Mouse (Mus musculus): ENCODE results near the gene Dnajc14. TPM values are rescaled to one million over a fixed set of nuclear protein-coding genes. Genes with fewer than 3 reads are reported as not detected.
A peak's percentile ranks its signal among the peaks of the same experiment; 100 is the strongest.

The Dnajc14 gene
- polyA plus RNA-seq, 1 experiment from 2014 or later, result 31.0 TPM

DNA sequence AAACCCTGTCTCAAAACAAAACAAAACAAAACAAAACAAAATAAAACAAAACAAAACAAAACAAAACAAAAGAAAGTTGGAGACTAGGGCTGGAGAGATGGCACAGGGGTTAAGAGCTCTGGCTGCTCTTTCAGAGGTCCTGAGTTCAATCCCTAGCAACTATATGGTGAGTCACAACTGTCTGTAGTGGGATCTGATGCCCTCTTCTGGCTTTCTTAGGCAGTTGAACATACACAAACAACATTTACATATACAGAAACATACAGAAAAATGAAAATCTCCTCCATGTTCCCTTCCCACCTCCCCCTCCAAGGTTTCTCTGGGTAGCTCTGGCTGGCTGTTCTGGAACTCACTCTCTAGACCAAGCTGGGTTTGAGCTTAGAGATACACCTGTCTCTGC lies 11.8 kb upstream of the Dnajc14 start:
- peaks cover 3 to 4% of the 10 kb centered on the region in 2 experiments; a peak in 3 of 4 replicates for H3K4me1 ChIP-seq (ENCODE audit: control insufficient read depth in 2 of 2, insufficient read depth in 2 of 2, low read length in 2 of 2)
- no peak for ATAC-seq (ENCODE audit: insufficient number of reproducible peaks, insufficient read depth, low FRiP score, low read depth)
- no peak overlapping the region for H3K4me2 ChIP-seq (ENCODE audit: low read length)
- H3K9ac ChIP-seq (ENCODE audit: low read length), result no peak overlapping the region
- H3K4me3 ChIP-seq (ENCODE audit: control insufficient read depth in 1 of 2, insufficient read depth in 1 of 2, low read depth in 1 of 2, low read length in 2 of 2), result no peak overlapping the region
- H3K36me3 ChIP-seq (ENCODE audit: control insufficient read depth, insufficient read depth, low read length), result no peaks in the 10 kb centered on the region
- H3K9me3 ChIP-seq (ENCODE audit: control insufficient read depth, low read length), result no peaks in the 10 kb centered on the region
- no peaks in the 10 kb centered on the region for H3K27me3 ChIP-seq (ENCODE audit: control insufficient read depth, insufficient read depth, low read length)
- H3K27ac ChIP-seq (replicated peaks in 1 of 2; ENCODE audit: control insufficient read depth in 1 of 2, insufficient read depth in 1 of 2, low read depth in 2 of 2, low read length in 2 of 2), result no peak overlapping the region

GRCm38 (mm10) chr10:128793258-128793657 lies 10.6 kb upstream of the Dnajc14 start:
- Histone ChIP-seq H3K27ac (replicated peaks in 1 of 2; ENCODE audit: control insufficient read depth in 1 of 2, insufficient read depth in 1 of 2, low read depth in 2 of 2, low read length in 2 of 2) (no peak overlapping the region), H3K4me3 (ENCODE audit: control insufficient read depth in 1 of 2, insufficient read depth in 1 of 2, low read depth in 1 of 2, low read length in 2 of 2) (no peak overlapping the region), H3K27me3 (ENCODE audit: control insufficient read depth, insufficient read depth, low read length) (no peaks in the 10 kb centered on the region), H3K4me2 (ENCODE audit: low read length) (no peak overlapping the region), H3K9ac (ENCODE audit: low read length) (no peak overlapping the region), H3K36me3 (ENCODE audit: control insufficient read depth, insufficient read depth, low read length) (peaks cover 3% of the 10 kb centered on the region; the same call in 1 of the 2 replicates), H3K9me3 (ENCODE audit: control insufficient read depth, low read length) (no peaks in the 10 kb centered on the region), H3K4me1 (ENCODE audit: control insufficient read depth in 2 of 2, insufficient read depth in 2 of 2, low read length in 2 of 2) (peaks cover 3 to 4% of the 10 kb centered on the region in 2 experiments; a peak in 3 of 4 replicates)
- WGBS, result 91% methylated on average over 1 of the region's 1 CpGs
- ATAC-seq (ENCODE audit: insufficient number of reproducible peaks, insufficient read depth, low FRiP score, low read depth), result no peak

DNA sequence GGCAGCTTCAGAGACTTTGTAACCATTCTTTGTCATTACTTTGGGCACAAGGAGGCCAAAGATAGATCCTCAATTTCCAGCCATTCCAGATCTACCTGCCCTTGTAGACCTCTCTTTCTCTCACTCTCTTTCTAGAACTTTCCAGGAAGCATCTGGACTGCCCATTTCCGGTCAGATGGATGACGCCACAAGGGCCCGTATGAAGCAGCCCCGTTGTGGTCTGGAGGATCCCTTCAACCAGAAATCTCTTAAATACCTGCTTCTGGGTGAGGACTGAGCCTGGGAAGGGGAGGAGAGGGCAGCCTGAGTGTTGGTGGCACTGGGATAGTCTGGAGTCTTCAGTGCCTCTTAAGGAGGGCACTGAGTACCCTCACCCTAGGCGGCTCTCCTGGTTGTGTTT lies 9.5 kb upstream of the Dnajc14 start:
- Histone ChIP-seq H3K36me3 (ENCODE audit: control insufficient read depth, insufficient read depth, low read length) (peaks cover 4% of the 10 kb centered on the region; the same call in 1 of the 2 replicates), H3K4me3 (ENCODE audit: control insufficient read depth in 1 of 2, insufficient read depth in 1 of 2, low read depth in 1 of 2, low read length in 2 of 2) (no peak overlapping the region), H3K9me3 (ENCODE audit: control insufficient read depth, low read length) (no peaks in the 10 kb centered on the region), H3K9ac (ENCODE audit: low read length) (no peak overlapping the region), H3K4me2 (ENCODE audit: low read length) (no peak overlapping the region), H3K27ac (replicated peaks in 1 of 2; ENCODE audit: control insufficient read depth in 1 of 2, insufficient read depth in 1 of 2, low read depth in 2 of 2, low read length in 2 of 2) (no peak overlapping the region), H3K27me3 (ENCODE audit: control insufficient read depth, insufficient read depth, low read length) (no peaks in the 10 kb centered on the region), H3K4me1 (ENCODE audit: control insufficient read depth in 2 of 2, insufficient read depth in 2 of 2, low read length in 2 of 2) (peaks cover 3 to 4% of the 10 kb centered on the region in 2 experiments; a peak in 3 of 4 replicates)
- WGBS, result 79% methylated on average over 5 of the region's 5 CpGs
- no peak for ATAC-seq (ENCODE audit: insufficient number of reproducible peaks, insufficient read depth, low FRiP score, low read depth)

DNA sequence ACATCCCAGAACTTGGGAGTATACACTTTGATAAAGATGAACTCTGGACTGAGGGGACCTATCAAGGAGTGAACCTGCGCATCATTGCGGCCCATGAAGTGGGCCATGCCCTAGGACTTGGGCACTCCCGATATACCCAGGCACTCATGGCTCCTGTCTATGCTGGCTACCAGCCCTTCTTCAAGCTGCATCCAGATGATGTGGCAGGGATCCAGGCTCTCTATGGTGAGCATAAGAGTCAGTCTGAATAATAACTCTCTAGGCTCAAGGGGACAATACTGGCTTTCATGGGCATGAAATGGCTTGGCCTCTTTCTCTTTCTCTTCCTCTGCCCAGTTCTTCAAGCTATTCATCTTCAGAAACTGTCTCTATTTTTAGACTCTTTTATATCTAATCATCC lies 8.3 kb upstream of the Dnajc14 start:
- Histone ChIP-seq H3K9ac (ENCODE audit: low read length) (no peak overlapping the region), H3K4me3 (ENCODE audit: control insufficient read depth in 1 of 2, insufficient read depth in 1 of 2, low read depth in 1 of 2, low read length in 2 of 2) (no peak overlapping the region), H3K36me3 (ENCODE audit: control insufficient read depth, insufficient read depth, low read length) (peaks cover 13% of the 10 kb centered on the region), H3K27me3 (ENCODE audit: control insufficient read depth, insufficient read depth, low read length) (no peaks in the 10 kb centered on the region), H3K27ac (replicated peaks in 1 of 2; ENCODE audit: control insufficient read depth in 1 of 2, insufficient read depth in 1 of 2, low read depth in 2 of 2, low read length in 2 of 2) (no peak overlapping the region), H3K9me3 (ENCODE audit: control insufficient read depth, low read length) (no peaks in the 10 kb centered on the region), H3K4me1 (ENCODE audit: control insufficient read depth in 2 of 2, insufficient read depth in 2 of 2, low read length in 2 of 2) (peaks cover 3 to 4% of the 10 kb centered on the region in 2 experiments; a peak in 3 of 4 replicates), H3K4me2 (ENCODE audit: low read length) (no peak overlapping the region)
- 90% methylated on average over 3 of the region's 3 CpGs for WGBS
- no peak for ATAC-seq (ENCODE audit: insufficient number of reproducible peaks, insufficient read depth, low FRiP score, low read depth)

GRCm38 (mm10) chr10:128798676-128799075 lies 5.2 kb upstream of the Dnajc14 start:
- Histone ChIP-seq H3K27me3 (ENCODE audit: control insufficient read depth, insufficient read depth, low read length) (no peaks in the 10 kb centered on the region), H3K4me2 (ENCODE audit: low read length) (no peak overlapping the region), H3K36me3 (ENCODE audit: control insufficient read depth, insufficient read depth, low read length) (peaks cover 30% of the 10 kb centered on the region), H3K9me3 (ENCODE audit: control insufficient read depth, low read length) (no peaks in the 10 kb centered on the region), H3K4me3 (ENCODE audit: control insufficient read depth in 1 of 2, insufficient read depth in 1 of 2, low read depth in 1 of 2, low read length in 2 of 2) (no peak overlapping the region), H3K4me1 (ENCODE audit: control insufficient read depth in 2 of 2, insufficient read depth in 2 of 2, low read length in 2 of 2) (peaks cover 6 to 17% of the 10 kb centered on the region in 2 experiments; a peak in 3 of 4 replicates), H3K27ac (replicated peaks in 1 of 2; ENCODE audit: control insufficient read depth in 1 of 2, insufficient read depth in 1 of 2, low read depth in 2 of 2, low read length in 2 of 2) (no peak overlapping the region), H3K9ac (ENCODE audit: low read length) (no peak overlapping the region)
- 89% methylated on average over 8 of the region's 8 CpGs for WGBS
- no peak for ATAC-seq (ENCODE audit: insufficient number of reproducible peaks, insufficient read depth, low FRiP score, low read depth)

DNA sequence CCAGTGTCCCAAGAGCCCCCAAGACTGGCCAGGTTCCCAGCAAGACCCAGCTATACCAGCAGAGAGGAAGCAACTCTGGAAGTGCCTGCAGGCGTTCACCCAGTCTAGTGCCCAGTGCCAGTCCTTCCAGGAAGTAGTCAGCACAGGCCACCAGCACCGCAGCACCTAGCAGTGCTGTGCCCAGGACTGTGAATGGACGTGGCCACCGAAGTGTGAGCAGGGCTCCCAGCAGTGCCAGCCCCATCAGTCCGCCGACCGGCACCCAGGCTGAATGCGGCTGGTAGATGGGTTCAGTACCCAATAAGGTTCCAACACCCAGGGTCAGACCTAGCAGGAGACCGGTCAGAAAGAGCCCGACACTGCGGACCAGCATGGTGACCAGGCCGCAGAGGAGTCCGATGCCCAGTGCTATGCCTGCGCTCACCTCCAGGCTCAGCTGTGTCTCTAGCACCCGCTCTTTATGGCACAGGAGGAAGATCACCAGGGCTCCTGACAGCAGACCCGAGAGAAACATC lies 1.8 kb upstream of the Dnajc14 start:
- H3K4me2 ChIP-seq (ENCODE audit: low read length), result no peak overlapping the region
- H3K36me3 ChIP-seq (ENCODE audit: control insufficient read depth, insufficient read depth, low read length), result peaks cover 33% of the 10 kb centered on the region
- no peak for ATAC-seq (ENCODE audit: insufficient number of reproducible peaks, insufficient read depth, low FRiP score, low read depth)
- no peak overlapping the region for H3K27ac ChIP-seq (replicated peaks in 1 of 2; ENCODE audit: control insufficient read depth in 1 of 2, insufficient read depth in 1 of 2, low read depth in 2 of 2, low read length in 2 of 2)
- H3K4me3 ChIP-seq (ENCODE audit: control insufficient read depth in 1 of 2, insufficient read depth in 1 of 2, low read depth in 1 of 2, low read length in 2 of 2), result no peak overlapping the region
- 90% methylated on average over 16 of the region's 16 CpGs for WGBS
- no peaks in the 10 kb centered on the region for H3K27me3 ChIP-seq (ENCODE audit: control insufficient read depth, insufficient read depth, low read length)
- no peaks in the 10 kb centered on the region for H3K9me3 ChIP-seq (ENCODE audit: control insufficient read depth, low read length)
- no peak overlapping the region for H3K9ac ChIP-seq (ENCODE audit: low read length)
- peaks cover 13 to 24% of the 10 kb centered on the region in 2 experiments for H3K4me1 ChIP-seq (ENCODE audit: control insufficient read depth in 2 of 2, insufficient read depth in 2 of 2, low read length in 2 of 2)

GRCm38 (mm10) chr10:128802956-128803355 lies 906 bp upstream of the Dnajc14 start:
- Histone ChIP-seq H3K4me1 (ENCODE audit: control insufficient read depth in 2 of 2, insufficient read depth in 2 of 2, low read length in 2 of 2) (peaks cover 17 to 33% of the 10 kb centered on the region in 2 experiments), H3K27me3 (ENCODE audit: control insufficient read depth, insufficient read depth, low read length) (no peaks in the 10 kb centered on the region), H3K4me3 (ENCODE audit: control insufficient read depth in 1 of 2, insufficient read depth in 1 of 2, low read depth in 1 of 2, low read length in 2 of 2) (peak overlapping the region; percentile 12 to 64; a peak in 3 of 4 replicates), H3K9ac (ENCODE audit: low read length) (peak overlapping the region; percentile 86), H3K27ac (replicated peaks in 1 of 2; ENCODE audit: control insufficient read depth in 1 of 2, insufficient read depth in 1 of 2, low read depth in 2 of 2, low read length in 2 of 2) (peak overlapping the region in 1 of 2 experiments; percentile 94; a peak in 2 of 4 replicates), H3K9me3 (ENCODE audit: control insufficient read depth, low read length) (no peaks in the 10 kb centered on the region), H3K36me3 (ENCODE audit: control insufficient read depth, insufficient read depth, low read length) (peaks cover 41% of the 10 kb centered on the region), H3K4me2 (ENCODE audit: low read length) (peak overlapping the region; percentile 92)
- no peak for ATAC-seq (ENCODE audit: insufficient number of reproducible peaks, insufficient read depth, low FRiP score, low read depth)
- WGBS, result 53% methylated on average over 4 of the region's 4 CpGs

DNA sequence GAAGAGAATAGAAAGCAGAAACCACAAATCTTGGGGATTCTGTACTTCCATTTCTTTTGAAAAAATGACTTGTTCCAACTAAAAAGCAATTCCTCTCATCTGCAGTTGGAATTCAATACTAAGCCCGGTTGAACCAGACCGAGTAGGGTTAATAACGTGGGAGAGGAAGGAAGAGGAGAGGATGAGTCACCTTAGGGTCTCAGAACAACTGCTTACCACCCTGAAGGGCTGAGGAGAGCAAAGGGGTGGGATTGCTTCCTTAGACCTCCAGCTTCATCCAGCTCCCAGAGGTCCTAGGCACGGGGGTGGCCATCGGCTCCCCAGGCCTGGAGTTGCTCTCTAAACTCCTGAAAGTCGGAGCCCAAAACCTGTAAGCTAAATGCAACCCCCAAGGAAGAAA lies 501 bp upstream of the Dnajc14 start:
- 17% methylated on average over 6 of the region's 6 CpGs for WGBS
- H3K4me3 ChIP-seq (ENCODE audit: control insufficient read depth in 1 of 2, insufficient read depth in 1 of 2, low read depth in 1 of 2, low read length in 2 of 2), result peak overlapping the region; percentile 64 to 68
- ATAC-seq (ENCODE audit: insufficient number of reproducible peaks, insufficient read depth, low FRiP score, low read depth), result no peak
- no peaks in the 10 kb centered on the region for H3K27me3 ChIP-seq (ENCODE audit: control insufficient read depth, insufficient read depth, low read length)
- H3K9ac ChIP-seq (ENCODE audit: low read length), result peak overlapping the region; percentile 86
- no peaks in the 10 kb centered on the region for H3K9me3 ChIP-seq (ENCODE audit: control insufficient read depth, low read length)
- peaks cover 41% of the 10 kb centered on the region for H3K36me3 ChIP-seq (ENCODE audit: control insufficient read depth, insufficient read depth, low read length)
- H3K4me2 ChIP-seq (ENCODE audit: low read length), result peak overlapping the region; percentile 92
- peak overlapping the region; percentile 94 for H3K27ac ChIP-seq (replicated peaks in 1 of 2; ENCODE audit: control insufficient read depth in 1 of 2, insufficient read depth in 1 of 2, low read depth in 2 of 2, low read length in 2 of 2)
- H3K4me1 ChIP-seq (ENCODE audit: control insufficient read depth in 2 of 2, insufficient read depth in 2 of 2, low read length in 2 of 2), result peaks cover 17 to 34% of the 10 kb centered on the region in 2 experiments
